Mouse (Mus musculus) hindbrain, embryonic 10.5 days (tissue): ENCODE results near the gene Bahcc1. TPM values are rescaled to one million over a fixed set of nuclear protein-coding genes. Genes with fewer than 3 reads are reported as not detected.
A peak's percentile ranks its signal among the peaks of the same experiment; 100 is the strongest.

Experiments
- DNase-seq: peaks from one replicate; pipeline ENCODE4 v3.0.0-alpha.2; 2017; ENCODE audit warnings: low spot score
- H3K27ac ChIP-seq: fragments of 300-500 bp; sonication (generic); 2 replicates; pipeline ENCODE4 v1.5.1; 2016; ENCODE audit warnings: mild to moderate bottlenecking, moderate library complexity
- H3K27me3 ChIP-seq: fragments of 300-500 bp; sonication (generic); 2 replicates; pipeline ENCODE4 v1.6.1; 2016; ENCODE audit warnings: mild to moderate bottlenecking; ENCODE audit not compliant: poor library complexity, insufficient read depth, severe bottlenecking
- H3K36me3 ChIP-seq: fragments of 300-500 bp; sonication (generic); 2 replicates; pipeline ENCODE4 v1.6.1; 2016; ENCODE audit warnings: mild to moderate bottlenecking, moderate library complexity
- H3K4me1 ChIP-seq: fragments of 300-500 bp; sonication (generic); replicated peaks from 2 replicates; pipeline ENCODE4 v1.6.1; 2016; ENCODE audit warnings: mild to moderate bottlenecking
- H3K4me3 ChIP-seq: fragments of 300-500 bp; sonication (generic); 2 replicates; pipeline ENCODE4 v1.5.1; 2016; ENCODE audit warnings: mild to moderate bottlenecking, moderate library complexity
- H3K9me3 ChIP-seq: fragments of 300-500 bp; sonication (generic); 2 replicates; pipeline ENCODE4 v1.6.1; 2016; ENCODE audit warnings: mild to moderate bottlenecking, moderate library complexity
- WGBS: fragments of 180-500 bp; shearing (Covaris S2); methylation state at CpG from one replicate; pipeline ENCODE4 v1.1.7; 2016; 5-methylcytosine and 5-hydroxymethylcytosine counted together
- polyA plus RNA-seq: library from polyadenylated mRNA; unstranded; fragments of >200 nt; fragmentation: Nextera tagmentation; extraction: Ambion mirVana; gene quantifications from 2 replicates; pipeline ENCODE4 v1.2.1, GENCODE M21; 2016

Bahcc1 gene
- polyA plus RNA-seq, 1 experiment from 2014 or later: 17.0 TPM

DNA sequence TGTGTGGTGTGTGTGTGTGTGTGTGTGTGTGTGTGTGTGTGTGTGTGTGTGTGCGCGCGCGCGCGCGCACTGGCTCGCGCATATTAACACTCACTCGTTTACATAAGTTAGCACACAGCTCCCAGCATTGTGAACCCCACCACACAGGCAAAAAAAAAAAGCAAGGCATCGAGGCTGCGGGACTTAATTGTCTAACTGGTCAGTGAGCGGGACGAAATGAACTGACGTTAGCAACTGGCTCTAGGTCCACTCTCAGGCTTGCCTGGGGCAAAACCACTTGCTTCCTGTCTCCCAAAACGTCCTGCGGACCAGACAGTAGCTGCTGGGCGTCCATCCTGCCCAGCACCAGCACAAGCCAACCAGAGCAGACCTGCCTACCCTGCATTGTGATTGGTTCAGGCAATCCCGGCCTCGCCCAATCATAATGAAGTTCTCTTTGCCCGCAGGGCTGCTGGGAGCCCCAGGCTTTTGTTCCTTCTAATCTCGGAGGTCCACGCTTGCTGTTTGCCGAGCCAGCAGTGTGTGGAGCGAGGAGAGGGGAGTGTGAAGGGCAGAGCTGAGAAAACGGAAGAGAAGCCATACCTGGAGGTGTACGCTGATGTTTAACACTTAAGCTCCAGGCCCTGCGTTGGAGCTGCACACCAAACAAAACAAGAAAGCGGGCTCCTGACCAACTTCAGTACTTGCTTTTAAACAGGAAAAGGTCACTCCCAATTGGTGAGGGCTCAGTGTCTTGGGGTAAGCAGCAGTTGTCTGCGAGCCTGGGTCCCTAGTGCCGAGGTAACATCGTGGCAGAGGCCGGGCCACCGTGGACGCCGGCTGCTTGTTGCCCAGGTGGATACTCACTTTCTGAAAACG is 83.3 kb downstream of the Bahcc1 start:
- peaks cover 54% of the 10 kb centered on the region for H3K4me1 ChIP-seq
- peak overlapping the region; percentile 64 for H3K4me3 ChIP-seq
- H3K36me3 ChIP-seq: no peaks in the 10 kb centered on the region
- DNase-seq: peak; percentile 94
- peak overlapping the region; percentile 95 for H3K27ac ChIP-seq
- 0 out of 2 replicates have a peak, but pooled peaks cover 2% of the 10 kb centered on the region for H3K9me3 ChIP-seq
- WGBS: 5% methylated on average over 37 of the region's 37 CpGs
- H3K27me3 ChIP-seq: no peaks in the 10 kb centered on the region

GRCm38 (mm10) chr11:120316690-120317254 is 84.0 kb downstream of the Bahcc1 start:
- no peaks in the 10 kb centered on the region for H3K36me3 ChIP-seq
- peaks cover 47% of the 10 kb centered on the region for H3K4me1 ChIP-seq
- WGBS: 25% methylated on average over 13 of the region's 13 CpGs
- DNase-seq: peak; percentile 30
- peak overlapping the region; percentile 64 for H3K4me3 ChIP-seq
- no peaks in the 10 kb centered on the region for H3K27me3 ChIP-seq
- H3K9me3 ChIP-seq: 0 out of 2 replicates have a peak, but pooled peaks cover 2% of the 10 kb centered on the region
- H3K27ac ChIP-seq: peak overlapping the region; percentile 95

DNA sequence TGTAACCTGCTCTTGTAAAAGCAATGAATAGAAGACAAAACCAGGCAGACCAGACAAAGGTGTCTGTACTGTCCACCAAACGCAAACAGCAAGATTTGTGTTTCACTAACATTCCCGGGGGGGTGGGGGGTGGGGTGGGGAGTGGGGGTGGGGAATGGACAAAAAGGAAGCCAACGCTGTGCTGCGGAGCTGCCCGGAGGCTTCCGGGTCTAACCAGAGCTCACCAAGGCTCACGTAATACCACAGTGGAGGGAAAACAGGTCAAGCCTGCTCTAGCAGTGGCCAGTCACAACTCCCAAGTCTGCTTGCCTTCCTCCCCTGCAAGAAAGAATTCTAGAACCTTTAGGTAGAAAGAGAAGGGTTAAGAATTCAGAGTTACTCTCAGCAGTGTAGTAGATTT is 84.7 kb downstream of the Bahcc1 start:
- Histone ChIP-seq H3K9me3 (0 out of 2 replicates have a peak, but pooled peaks cover 2% of the 10 kb centered on the region), H3K4me3 (peak overlapping the region; percentile 64), H3K36me3 (no peaks in the 10 kb centered on the region), H3K4me1 (peaks cover 42% of the 10 kb centered on the region), H3K27me3 (no peaks in the 10 kb centered on the region), H3K27ac (peak overlapping the region; percentile 95)
- WGBS: 62% methylated on average over 7 of the region's 7 CpGs
- peak; percentile 4 for DNase-seq

DNA sequence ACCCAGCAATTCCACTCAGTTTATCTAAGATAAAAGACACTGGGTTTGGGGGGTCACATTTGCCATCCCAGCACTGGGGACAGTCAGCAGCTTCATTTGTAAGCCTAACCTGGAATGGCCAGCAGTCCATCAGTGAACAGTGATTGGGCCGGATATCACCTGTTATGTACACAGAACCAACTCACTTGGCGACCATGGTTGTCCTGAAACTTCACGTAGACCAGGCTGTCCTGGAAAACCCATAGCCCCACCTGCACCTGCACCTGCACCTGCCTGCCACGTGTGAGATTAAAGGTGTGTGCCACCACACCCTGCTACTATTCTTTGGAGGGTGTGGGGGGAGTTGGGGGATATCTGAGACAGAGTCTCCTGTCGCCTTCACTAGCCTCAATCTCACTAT is 86.6 kb downstream of the Bahcc1 start:
- no peak for DNase-seq
- Histone ChIP-seq H3K27me3 (no peaks in the 10 kb centered on the region), H3K4me1 (peaks cover 32% of the 10 kb centered on the region), H3K36me3 (no peaks in the 10 kb centered on the region), H3K9me3 (0 out of 2 replicates have a peak, but pooled peaks cover 2% of the 10 kb centered on the region), H3K27ac (no peak overlapping the region), H3K4me3 (no peak overlapping the region)
- 92% methylated on average over 5 of the region's 5 CpGs for WGBS

DNA sequence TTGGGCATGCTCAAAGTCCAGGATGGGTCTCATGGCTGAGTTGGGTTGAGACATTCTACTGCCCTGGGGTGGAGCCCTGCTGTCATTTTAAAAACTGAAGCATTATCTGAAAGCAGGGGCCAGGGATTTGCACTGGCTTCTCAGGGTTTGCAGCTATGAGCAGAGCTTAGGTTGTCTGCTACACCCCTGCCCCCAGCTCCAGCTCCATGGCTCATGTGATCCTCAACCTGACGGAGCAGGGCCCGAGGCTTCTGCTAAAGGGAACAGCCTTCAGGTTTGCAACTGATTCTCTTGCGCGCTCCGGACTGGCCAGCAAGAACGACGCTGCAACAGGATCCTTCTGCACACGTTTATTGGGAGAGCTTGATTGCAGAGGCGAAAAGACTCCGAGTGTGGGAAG is 87.4 kb downstream of the Bahcc1 start:
- no peak for DNase-seq
- Histone ChIP-seq H3K9me3 (0 out of 2 replicates have a peak, but pooled peaks cover 2% of the 10 kb centered on the region), H3K4me1 (peaks cover 24% of the 10 kb centered on the region), H3K27me3 (no peaks in the 10 kb centered on the region), H3K4me3 (no peak overlapping the region), H3K27ac (no peak overlapping the region), H3K36me3 (no peaks in the 10 kb centered on the region)
- 97% methylated on average over 10 of the region's 10 CpGs for WGBS

DNA sequence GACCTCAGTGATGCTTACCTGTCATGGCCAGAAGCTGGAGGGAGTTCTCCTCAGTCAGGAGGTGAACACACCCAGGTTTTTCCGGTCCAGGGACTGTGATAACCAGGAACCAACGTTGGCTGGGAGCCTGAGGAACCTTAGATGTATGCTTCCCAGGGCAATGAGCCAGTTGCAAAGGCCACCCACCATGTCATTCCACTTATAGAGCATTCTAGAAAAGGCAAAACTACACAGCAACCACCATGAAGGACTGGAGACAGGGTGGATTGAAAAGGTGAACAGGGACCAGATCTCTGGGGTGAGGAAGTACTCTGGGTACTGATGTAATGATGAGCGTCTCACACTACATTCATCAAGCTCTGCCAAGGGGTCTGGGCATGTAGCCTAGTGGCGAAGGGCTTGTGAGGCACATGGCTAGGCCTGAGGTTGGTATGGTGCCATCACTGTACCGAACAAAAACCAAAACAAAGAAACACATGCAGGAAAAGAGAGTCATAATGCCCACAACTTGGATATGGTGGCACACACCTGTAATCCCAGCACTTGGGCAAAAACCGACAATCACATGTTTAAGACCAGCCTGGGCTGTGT is 102.8 kb downstream of the Bahcc1 start:
- no peaks in the 10 kb centered on the region for H3K27me3 ChIP-seq
- DNase-seq: no peak
- WGBS: 85% methylated on average over 6 of the region's 6 CpGs

GRCm38 (mm10) chr11:120337447-120337846 is 104.7 kb downstream of the Bahcc1 start:
- H3K27me3 ChIP-seq: no peaks in the 10 kb centered on the region
- WGBS: 56% methylated on average over 2 of the region's 2 CpGs
- H3K27ac ChIP-seq: no peak overlapping the region
- H3K9me3 ChIP-seq: peaks cover 15% of the 10 kb centered on the region; the same call in 1 of the 2 replicates
- no peak overlapping the region for H3K4me3 ChIP-seq
- H3K4me1 ChIP-seq: 0 out of 2 replicates have a peak, but pooled peaks cover 3% of the 10 kb centered on the region
- DNase-seq: no peak
- H3K36me3 ChIP-seq: no peaks in the 10 kb centered on the region

More for the DNA sequence above, 102.8 kb downstream of the Bahcc1 start:
- Histone ChIP-seq H3K27ac (no peak overlapping the region), H3K36me3 (no peaks in the 10 kb centered on the region), H3K4me1 (0 out of 2 replicates have a peak, but pooled peaks cover 3% of the 10 kb centered on the region), H3K9me3 (peaks cover 21% of the 10 kb centered on the region), H3K4me3 (no peak overlapping the region)

DNA sequence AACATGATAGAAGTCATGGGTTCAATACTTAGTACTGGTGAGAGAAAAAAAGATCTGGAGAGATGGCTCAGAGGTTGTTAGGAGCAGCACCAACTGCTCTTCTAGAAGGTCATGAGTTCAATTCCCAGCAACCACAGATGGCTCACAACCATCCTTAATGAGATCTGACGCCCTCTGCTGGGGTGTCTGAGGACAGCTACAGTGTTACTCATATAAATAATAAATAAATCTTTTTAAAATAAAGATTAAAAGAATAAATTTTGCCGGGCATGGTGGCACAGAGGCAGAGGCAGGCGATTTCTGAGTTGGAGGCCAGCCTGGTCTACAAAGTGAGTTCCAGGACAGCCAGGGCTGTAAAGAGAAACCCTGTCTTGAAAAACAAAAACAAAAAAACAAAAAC is 106.0 kb downstream of the Bahcc1 start:
- Histone ChIP-seq H3K36me3 (no peaks in the 10 kb centered on the region), H3K27me3 (no peaks in the 10 kb centered on the region), H3K9me3 (peaks cover 15% of the 10 kb centered on the region; the same call in 1 of the 2 replicates), H3K27ac (no peak overlapping the region), H3K4me3 (no peak overlapping the region), H3K4me1 (0 out of 2 replicates have a peak, but pooled peaks cover 3% of the 10 kb centered on the region)
- no peak for DNase-seq
- WGBS: 69% methylated on average over 3 of the region's 3 CpGs

GRCm38 (mm10) chr11:120339978-120340513 is 107.3 kb downstream of the Bahcc1 start:
- Histone ChIP-seq H3K9me3 (0 out of 2 replicates have a peak, but pooled peaks cover 6% of the 10 kb centered on the region), H3K4me1 (peaks cover 4% of the 10 kb centered on the region; the same call in 1 of the 2 replicates), H3K27me3 (no peaks in the 10 kb centered on the region), H3K27ac (no peak overlapping the region), H3K36me3 (peaks cover 7% of the 10 kb centered on the region), H3K4me3 (no peak overlapping the region)
- DNase-seq: no peak
- WGBS: 90% methylated on average over 10 of the region's 10 CpGs

GRCm38 (mm10) chr11:120341661-120342060 is 108.9 kb downstream of the Bahcc1 start:
- Histone ChIP-seq H3K27ac (no peak overlapping the region), H3K27me3 (no peaks in the 10 kb centered on the region), H3K4me1 (peaks cover 10% of the 10 kb centered on the region), H3K4me3 (no peak overlapping the region), H3K9me3 (0 out of 2 replicates have a peak, but pooled peaks cover 3% of the 10 kb centered on the region), H3K36me3 (peaks cover 17% of the 10 kb centered on the region)
- WGBS: 93% methylated on average over 4 of the region's 4 CpGs
- no peak for DNase-seq
